ENCODE assay signal across 10 mouse cellular contexts in the genomic region with DNA sequence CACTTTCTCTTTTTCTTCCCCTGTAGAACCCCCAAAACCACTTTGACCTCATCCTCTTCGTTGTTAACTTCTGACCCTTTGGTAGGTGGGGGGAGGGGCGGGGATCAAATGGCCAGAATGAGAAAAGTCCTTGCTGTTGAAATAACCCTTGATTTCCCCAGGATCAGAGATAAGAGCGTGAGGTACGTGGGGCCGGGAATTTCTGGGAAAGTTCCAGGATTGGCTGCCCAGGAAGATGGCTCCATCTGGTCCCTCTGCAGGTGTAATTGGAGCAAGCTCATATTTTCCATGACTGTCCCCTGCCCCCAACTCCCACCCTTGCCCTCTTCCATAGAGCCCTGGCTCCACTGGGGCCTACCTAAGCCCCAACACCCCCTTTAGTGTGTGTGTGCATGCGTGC. TPM values are rescaled to one million over a fixed set of nuclear protein-coding genes. Genes with fewer than 3 reads are reported as not detected.
DNase-seq lines count a peak whose midpoint lies in the region; ATAC-seq and TF ChIP-seq lines count a peak whose summit lies in the region.
"Had no signal": no experiment of that assay in that cellular context is flagged by ENCODE, and none has a peak within 500 bp of the region (broad histone marks: within the 10 kb centered on the region; RNA-seq: fewer than 3 reads in every experiment).

No protein-coding gene starts in this region.

- no peak overlapping the region for H3ac ChIP-seq in myocyte (ENCODE audit: control insufficient read depth, insufficient read length)

- H3K4me1 ChIP-seq in heart, embryonic 12.5 days (replicated peaks), result peaks cover 73% of the 10 kb centered on the region
- H3K4me1 ChIP-seq in lung, embryonic 15.5 days, result peaks cover 88% of the 10 kb centered on the region

- no peaks in the 10 kb centered on the region for H3K36me3 ChIP-seq in heart, embryonic 12.5 days
- no peaks in the 10 kb centered on the region for H3K36me3 ChIP-seq in lung, embryonic 15.5 days
- H3K36me3 ChIP-seq in myocyte (ENCODE audit: control insufficient read depth, insufficient read depth), result no peaks in the 10 kb centered on the region
- H3K36me3 ChIP-seq: embryonic facial prominence, embryonic 13.5 days had no signal

- peaks cover 12% of the 10 kb centered on the region for H3K79me2 ChIP-seq in myocyte (ENCODE audit: control insufficient read depth, insufficient read depth)

- H3K27ac ChIP-seq in heart, embryonic 12.5 days (ENCODE audit: poor library complexity, severe bottlenecking), result peak overlapping the region; percentile 94
- H3K27ac ChIP-seq in lung, embryonic 15.5 days, result peak overlapping the region; percentile 88
- H3K27ac ChIP-seq: embryonic facial prominence, embryonic 13.5 days; hindbrain, embryonic 14.5 days had no signal

- 35% methylated on average over 6 of the region's 6 CpGs for WGBS in heart, embryonic 12.5 days
- 41% methylated on average over 6 of the region's 6 CpGs for WGBS in lung, embryonic 15.5 days

- no peak for DNase-seq in heart, adult 8-10 months (ENCODE audit: low spot score)
- DNase-seq in lung, postnatal 14 days, result no peak
- peak; percentile 77 to 87 for DNase-seq in cerebellum, postnatal 14 days
- DNase-seq in right cerebral cortex, postnatal 14 days, result no peak
- no peak for DNase-seq in spleen, postnatal 36 days (ENCODE audit: low spot score in 2 of 2)

- ATAC-seq in heart, embryonic 12.5 days (ENCODE audit: insufficient number of reproducible peaks, low FRiP score), result no peak
- ATAC-seq in lung, embryonic 15.5 days (ENCODE audit: borderline replicate concordance, extremely low read depth, low FRiP score, low TSS enrichment), result no peak

- no peaks in the 10 kb centered on the region for H3K27me3 ChIP-seq in heart, embryonic 12.5 days (replicated peaks)
- no peaks in the 10 kb centered on the region for H3K27me3 ChIP-seq in lung, embryonic 15.5 days
- H3K27me3 ChIP-seq in myocyte (ENCODE audit: control insufficient read depth, insufficient read depth, insufficient read length), result no peaks in the 10 kb centered on the region
- H3K27me3 ChIP-seq: embryonic facial prominence, embryonic 13.5 days had no signal

- H3K4me2 ChIP-seq in heart, embryonic 12.5 days, result peak overlapping the region; percentile 3; the same call in 1 of the 2 replicates
- H3K4me2 ChIP-seq in lung, embryonic 15.5 days, result no peak overlapping the region
- peak overlapping the region; percentile 54 for H3K4me2 ChIP-seq in myocyte (ENCODE audit: low read depth)
- H3K4me2 ChIP-seq: embryonic facial prominence, embryonic 13.5 days; hindbrain, embryonic 14.5 days had no signal

- no peak overlapping the region for H3K4me3 ChIP-seq in heart, embryonic 12.5 days
- H3K4me3 ChIP-seq in lung, embryonic 15.5 days, result no peak overlapping the region
- H3K4me3 ChIP-seq in myocyte, result no peak overlapping the region
- H3K4me3 ChIP-seq: embryonic facial prominence, embryonic 13.5 days had no signal

- no peaks in the 10 kb centered on the region for H3K9me3 ChIP-seq in heart, embryonic 12.5 days (replicated peaks)
- no peaks in the 10 kb centered on the region for H3K9me3 ChIP-seq in lung, embryonic 15.5 days
- H3K9me3 ChIP-seq: embryonic facial prominence, embryonic 13.5 days had no signal

- TF ChIP-seq POLR2A in myocyte (IDR thresholded peaks at IDR 0.05; ENCODE audit: insufficient read length, low read depth), result no peak

- H3K9ac ChIP-seq in heart, embryonic 12.5 days, result peak overlapping the region; percentile 17; the same call in 1 of the 2 replicates
- H3K9ac ChIP-seq in lung, embryonic 15.5 days, result no peak overlapping the region
- H3K9ac ChIP-seq: embryonic facial prominence, embryonic 13.5 days; hindbrain, embryonic 14.5 days had no signal

TF ChIP-seq in myocyte, 11 proteins besides CTCF, POLR2A, EP300 and RAD21:
- no peak for TF ChIP-seq USF1 (IDR thresholded peaks at IDR 0.05; ENCODE audit: low read depth)
- no peak for TF ChIP-seq POLR2AphosphoS2 (IDR thresholded peaks at IDR 0.05; ENCODE audit: insufficient read length, low read depth)

RNA-seq across cellular contexts. Expression of a gene that starts 3.7 kb away (rescaled TPM):
- polyA plus RNA-seq in heart, embryonic 12.5 days (2016; fragmentation: Nextera tagmentation; extraction: Ambion mirVana), result 0.69 and 0.70 TPM in 2 replicates
- total RNA-seq in heart, adult 8-10 months (2022), result 10 to 100 TPM; 33.2 to 59.2 (median 47.4) TPM
- polyA plus RNA-seq in lung, embryonic 15.5 days (2015; fragmentation: Nextera tagmentation; extraction: Ambion mirVana), result 0.86 TPM in 2 replicates
- 17.6 TPM for polyA plus RNA-seq in myocyte (2012; fragmentation: generic; extraction: Trizol)

RNA-seq across cellular contexts. Expression of a gene that starts 29.8 kb away (rescaled TPM):
- polyA plus RNA-seq in heart, embryonic 12.5 days (2016; fragmentation: Nextera tagmentation; extraction: Ambion mirVana), result 143 and 145 TPM in 2 replicates
- 10 to 100 TPM; 30.2 to 40.5 (median 38.2) TPM for total RNA-seq in heart, adult 8-10 months (2022)
- polyA plus RNA-seq in lung, embryonic 15.5 days (2015; fragmentation: Nextera tagmentation; extraction: Ambion mirVana), result 202 and 206 TPM in 2 replicates
- polyA plus RNA-seq in myocyte (2012; fragmentation: generic; extraction: Trizol), result 172 TPM

RNA-seq across cellular contexts. Expression of a gene that starts 40.3 kb away (rescaled TPM):
- 7.0 and 7.8 TPM in 2 replicates for polyA plus RNA-seq in heart, embryonic 12.5 days (2016; fragmentation: Nextera tagmentation; extraction: Ambion mirVana)
- total RNA-seq in heart, adult 8-10 months (2022), result 10 to 100 TPM; 20.2 to 22.1 (median 21.5) TPM
- polyA plus RNA-seq in lung, embryonic 15.5 days (2015; fragmentation: Nextera tagmentation; extraction: Ambion mirVana), result 9.8 and 10.5 TPM in 2 replicates
- polyA plus RNA-seq in myocyte (2012; fragmentation: generic; extraction: Trizol), result 5.9 TPM

RNA-seq across cellular contexts. Expression of a gene that starts 49.5 kb away (rescaled TPM):
- 0.12 TPM in 1 of 2 replicates, not detected in the other for polyA plus RNA-seq in heart, embryonic 12.5 days (2016; fragmentation: Nextera tagmentation; extraction: Ambion mirVana)
- not detected for total RNA-seq in heart, adult 8-10 months (2022)
- 0.11 and 0.19 TPM in 2 replicates for polyA plus RNA-seq in lung, embryonic 15.5 days (2015; fragmentation: Nextera tagmentation; extraction: Ambion mirVana)
- 0.04 TPM for polyA plus RNA-seq in myocyte (2012; fragmentation: generic; extraction: Trizol)

Comparison
In these comparisons a context has a peak if more than half of its experiments do, and no peak if none do; other contexts are left out.
1. DNase-seq: peak in cerebellum, postnatal 14 days (2 of 2); none in heart, adult 8-10 months (single experiment), lung, postnatal 14 days (single experiment), right cerebral cortex, postnatal 14 days (single experiment) and spleen, postnatal 36 days (0 of 2).